Mouse (Mus musculus) forebrain, embryonic 12.5 days (tissue): Measurements from ENCODE around the gene Ehmt2. TPM values are rescaled to one million over a fixed set of nuclear protein-coding genes. Genes with fewer than 3 reads are reported as not detected.

Experiments
- ATAC-seq: fragments of 200-750 bp; cut with Nextera tagmentation; 2 replicates; pipeline ENCODE4 v1.8.0; 2017; ENCODE audit warnings: moderate TSS enrichment; ENCODE audit not compliant: low FRiP score
- H3K27ac ChIP-seq: fragments of 300-500 bp; sonication (generic); 2 replicates; pipeline ENCODE4 v1.5.1; 2016; ENCODE audit warnings: mild to moderate bottlenecking
- H3K27me3 ChIP-seq: fragments of 300-500 bp; sonication (generic); 2 replicates; pipeline ENCODE4 v1.6.1; 2016; ENCODE audit warnings: mild to moderate bottlenecking
- H3K36me3 ChIP-seq: fragments of 300-500 bp; sonication (generic); replicated peaks from 2 replicates; pipeline ENCODE4 v1.6.1; 2016; ENCODE audit warnings: mild to moderate bottlenecking
- H3K4me1 ChIP-seq: fragments of 300-500 bp; sonication (generic); 2 replicates; pipeline ENCODE4 v1.6.1; 2016
- H3K4me2 ChIP-seq: fragments of 300-500 bp; sonication (generic); 2 replicates; pipeline ENCODE4 v1.6.1; 2016; ENCODE audit warnings: mild to moderate bottlenecking, moderate library complexity
- H3K4me3 ChIP-seq: fragments of 300-500 bp; sonication (generic); replicated peaks from 2 replicates; pipeline ENCODE4 v1.5.1; 2016; ENCODE audit warnings: mild to moderate bottlenecking
- H3K9ac ChIP-seq: fragments of 300-500 bp; sonication (generic); 2 replicates; pipeline ENCODE4 v1.6.1; 2016; ENCODE audit warnings: mild to moderate bottlenecking
- H3K9me3 ChIP-seq: fragments of 300-500 bp; sonication (generic); 2 replicates; pipeline ENCODE4 v1.6.1; 2016
- WGBS: fragments of 180-500 bp; shearing (Covaris S2); methylation state at CpG from one replicate; pipeline ENCODE4 v1.1.7; 2016; 5-methylcytosine and 5-hydroxymethylcytosine counted together
- polyA plus RNA-seq: library from polyadenylated mRNA; unstranded; fragments of >200 nt; fragmentation: Nextera tagmentation; extraction: Ambion mirVana; gene quantifications from 2 replicates; pipeline ENCODE4 v1.2.1, GENCODE M21; 2016

Ehmt2 gene
- polyA plus RNA-seq: 111 and 114 TPM in 2 replicates

DNA sequence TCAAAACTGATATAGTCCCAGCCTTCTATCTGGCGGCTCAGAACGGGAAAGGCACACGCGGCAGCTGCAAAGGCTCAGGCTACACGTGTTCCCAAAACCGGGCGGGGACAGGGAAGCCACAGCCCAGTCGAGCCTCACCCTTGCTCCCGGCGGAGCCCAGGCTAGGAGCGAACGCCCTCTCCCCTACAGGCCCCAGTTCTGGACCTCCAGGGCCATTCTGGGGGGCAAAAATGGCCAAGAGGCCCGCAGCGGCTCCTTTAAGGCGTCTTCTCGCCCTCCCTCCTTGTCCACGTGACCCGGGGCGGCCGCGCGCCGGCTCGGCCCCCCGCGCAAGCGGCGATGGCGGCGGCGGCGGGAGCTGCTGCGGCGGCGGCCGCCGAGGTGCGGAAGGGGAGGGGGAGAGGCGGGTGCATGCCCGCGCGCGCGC, at the start of gene Ehmt2, which contains the start of gene C2:
Ehmt2 (plus strand) TSS at position 310 of the 427 bp plus-strand sequence.
C2 (minus strand) TSS at position 106 of the 427 bp plus-strand sequence.
- peak within 1 kb of the TSS; percentile 99 for H3K9ac ChIP-seq
- peak within 1 kb of the TSS; percentile 98 for H3K27ac ChIP-seq
- H3K9me3 ChIP-seq: no peaks in the 10 kb centered on the region
- peaks cover 49% of the 10 kb centered on the region for H3K4me1 ChIP-seq
- WGBS: under 1% methylated on average over 36 of the region's 44 CpGs
- H3K4me3 ChIP-seq: peak within 1 kb of the TSS; percentile 100
- peak; percentile 36 for ATAC-seq
- peaks cover 30% of the 10 kb centered on the region for H3K36me3 ChIP-seq
- H3K4me2 ChIP-seq: peak within 1 kb of the TSS; percentile 98
- H3K27me3 ChIP-seq: no peaks in the 10 kb centered on the region

DNA sequence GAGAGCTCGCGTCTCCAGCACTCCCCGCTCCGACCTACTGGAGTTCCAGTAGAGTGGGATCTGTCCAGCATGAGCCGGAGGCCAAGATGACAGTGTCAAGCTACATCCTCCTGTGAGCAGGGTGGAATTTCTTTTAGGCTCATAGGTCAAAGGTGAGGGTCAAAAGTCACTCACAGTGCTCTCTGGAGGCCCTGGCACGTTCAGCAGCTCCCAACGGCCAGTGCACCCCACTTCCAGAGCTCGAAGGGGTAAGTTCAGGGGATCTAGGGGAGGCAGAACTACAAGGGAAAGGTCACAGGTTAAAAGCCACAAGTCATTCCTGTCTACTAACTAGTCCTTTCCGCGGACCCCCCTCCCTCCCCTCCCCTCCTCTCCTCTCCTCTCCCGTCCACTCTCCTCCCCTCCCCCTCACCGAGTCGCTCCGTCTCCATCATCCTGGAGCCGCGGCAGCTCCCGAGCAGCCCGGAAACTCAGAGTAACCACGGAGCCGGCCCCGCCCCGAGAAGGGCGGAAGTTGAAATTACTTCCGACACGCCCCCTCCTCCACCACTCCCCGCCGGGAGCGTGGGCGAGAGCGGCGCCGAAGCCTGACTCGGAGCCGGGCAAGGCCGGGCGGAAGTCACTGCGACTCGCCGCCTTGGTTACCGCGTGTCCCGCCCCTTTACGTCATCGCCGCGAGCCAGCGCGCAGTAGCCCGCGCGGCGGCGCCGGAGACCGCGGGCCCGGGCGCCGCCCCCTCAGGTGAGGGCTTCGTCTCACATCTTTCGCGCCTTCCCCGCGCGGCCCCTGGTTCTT, 48.4 kb upstream of the Ehmt2 start, which contains the start of the genes Skiv2l and Nelfe:
Skiv2l (minus strand) TSS at position 489 of the 795 bp plus-strand sequence.
Nelfe (plus strand) TSS at position 670 of the 795 bp plus-strand sequence.
- Histone ChIP-seq H3K4me1 (peaks cover 22% of the 10 kb centered on the region), H3K4me2 (peak within 1 kb of the TSS; percentile 90), H3K9ac (peak within 1 kb of the TSS; percentile 88), H3K36me3 (peaks cover 62% of the 10 kb centered on the region), H3K4me3 (peak within 1 kb of the TSS; percentile 75), H3K27me3 (no peaks in the 10 kb centered on the region), H3K9me3 (no peaks in the 10 kb centered on the region), H3K27ac (peak within 1 kb of the TSS; percentile 53)
- WGBS: 2% methylated on average over 58 of the region's 65 CpGs
- peak; percentile 98 for ATAC-seq

DNA sequence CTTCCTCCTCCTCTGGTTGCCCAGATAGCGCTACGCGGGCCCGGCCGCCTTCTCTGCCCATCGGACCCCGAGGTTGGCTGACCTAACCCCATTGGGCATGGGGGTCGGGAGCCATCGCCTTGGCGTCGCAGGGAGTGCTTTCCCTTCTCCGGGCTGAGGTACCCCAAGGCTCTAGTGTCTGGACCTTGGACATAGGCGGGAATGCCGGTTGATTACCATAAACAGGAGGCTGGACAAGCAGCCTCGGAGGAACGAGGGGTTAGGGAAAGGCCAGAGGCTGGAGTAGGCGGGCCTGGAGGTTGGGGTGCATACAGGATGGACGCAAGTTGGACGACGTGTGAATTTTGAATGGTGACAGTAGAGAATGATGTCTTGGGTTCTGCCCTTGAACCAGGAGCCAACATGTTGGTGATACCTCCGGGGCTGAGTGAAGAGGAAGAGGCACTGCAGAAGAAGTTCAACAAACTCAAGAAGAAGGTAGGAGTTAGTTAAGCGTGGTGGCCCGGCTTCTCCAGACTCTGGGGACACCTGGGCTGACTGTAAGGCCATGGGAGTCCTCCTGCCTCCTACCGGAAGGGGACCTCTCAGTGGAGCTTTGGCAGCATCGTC, 47.6 kb upstream of the Ehmt2 start:
- H3K36me3 ChIP-seq: peaks cover 60% of the 10 kb centered on the region
- peaks cover 22% of the 10 kb centered on the region for H3K4me1 ChIP-seq
- WGBS: under 1% methylated on average over 25 of the region's 25 CpGs
- H3K9ac ChIP-seq: peak overlapping the region; percentile 88
- H3K27me3 ChIP-seq: no peaks in the 10 kb centered on the region
- H3K9me3 ChIP-seq: no peaks in the 10 kb centered on the region
- ATAC-seq: no peak; the same call in none of the 2 replicates
- peak overlapping the region; percentile 75 for H3K4me3 ChIP-seq
- peak overlapping the region; percentile 44; the same call in 1 of the 2 replicates for H3K27ac ChIP-seq
- H3K4me2 ChIP-seq: peak overlapping the region; percentile 90

DNA sequence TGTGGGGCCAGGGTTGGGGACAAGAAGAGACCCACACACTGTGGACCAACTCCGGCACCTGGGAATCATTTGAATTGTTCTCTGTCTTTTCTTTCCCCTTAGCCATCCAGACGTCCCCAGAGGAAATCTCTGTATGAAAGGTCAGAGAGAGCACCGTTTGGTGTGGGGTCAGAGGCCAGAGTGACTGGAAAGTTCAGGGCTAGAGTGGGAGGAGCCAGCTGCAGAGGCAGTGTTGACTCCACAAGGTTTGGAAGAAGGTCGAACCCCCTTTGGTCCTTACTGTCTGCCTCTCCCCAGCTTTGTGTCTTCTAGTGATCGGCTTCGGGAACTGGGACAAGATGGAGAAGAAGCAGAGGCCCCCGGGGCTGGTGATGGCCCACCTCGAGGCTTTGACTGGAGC, 44.8 kb upstream of the Ehmt2 start:
- Histone ChIP-seq H3K27me3 (no peaks in the 10 kb centered on the region), H3K4me2 (no peak overlapping the region), H3K36me3 (peaks cover 57% of the 10 kb centered on the region), H3K9me3 (no peaks in the 10 kb centered on the region), H3K27ac (no peak overlapping the region), H3K4me3 (no peak overlapping the region), H3K9ac (no peak overlapping the region), H3K4me1 (peaks cover 22% of the 10 kb centered on the region)
- 83% methylated on average over 8 of the region's 8 CpGs for WGBS
- ATAC-seq: no peak

DNA sequence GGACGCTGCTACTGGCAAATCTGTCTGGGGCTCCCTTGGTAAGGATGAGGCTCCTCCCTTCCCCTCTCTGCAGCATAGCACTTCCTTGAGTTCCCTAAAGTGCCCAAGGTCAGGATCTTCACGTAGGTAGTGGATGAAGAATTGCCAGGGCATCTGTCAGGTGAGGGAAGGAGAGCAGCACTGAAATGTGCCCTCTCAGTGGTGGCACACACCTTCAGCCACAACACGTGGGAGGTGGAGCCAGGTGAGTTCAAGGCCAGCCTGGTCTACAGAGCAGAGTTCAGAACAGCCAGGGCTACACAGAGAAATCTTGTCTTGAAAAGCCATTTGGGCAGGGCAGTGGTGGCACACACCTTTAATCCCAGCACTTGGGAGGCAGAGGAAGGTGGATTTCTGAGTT, 43.5 kb upstream of the Ehmt2 start:
- H3K4me3 ChIP-seq: no peak overlapping the region
- H3K4me1 ChIP-seq: peaks cover 14% of the 10 kb centered on the region
- H3K27me3 ChIP-seq: no peaks in the 10 kb centered on the region
- 74% methylated on average over 3 of the region's 3 CpGs for WGBS
- H3K9ac ChIP-seq: no peak overlapping the region
- H3K4me2 ChIP-seq: no peak overlapping the region
- no peak for ATAC-seq
- peaks cover 57% of the 10 kb centered on the region for H3K36me3 ChIP-seq
- no peaks in the 10 kb centered on the region for H3K9me3 ChIP-seq
- H3K27ac ChIP-seq: no peak overlapping the region

DNA sequence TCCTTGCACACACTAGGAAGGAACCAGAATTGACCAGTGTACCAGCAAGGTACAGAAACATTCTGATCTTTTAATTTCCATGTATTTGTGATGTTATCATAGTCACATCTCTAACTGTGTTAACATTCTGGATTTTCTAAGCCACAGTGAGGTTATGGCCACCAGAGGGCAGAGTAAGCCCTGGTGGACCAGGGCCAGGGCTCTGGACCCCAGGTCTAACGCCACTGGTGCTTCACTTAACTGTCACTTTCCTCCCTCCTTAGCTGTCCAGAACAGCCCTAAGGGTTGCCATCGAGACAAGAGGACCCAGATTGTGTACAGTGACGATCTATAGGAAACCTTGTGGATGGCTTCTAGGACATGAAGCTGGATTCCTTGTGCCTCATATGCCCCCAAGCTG, 42.4 kb upstream of the Ehmt2 start:
- no peak for ATAC-seq
- Histone ChIP-seq H3K27ac (no peak overlapping the region), H3K4me3 (no peak overlapping the region), H3K9me3 (no peaks in the 10 kb centered on the region), H3K36me3 (peaks cover 57% of the 10 kb centered on the region), H3K4me2 (no peak overlapping the region), H3K9ac (no peak overlapping the region), H3K27me3 (no peaks in the 10 kb centered on the region), H3K4me1 (peaks cover 10% of the 10 kb centered on the region)
- 44% methylated on average over 3 of the region's 3 CpGs for WGBS

DNA sequence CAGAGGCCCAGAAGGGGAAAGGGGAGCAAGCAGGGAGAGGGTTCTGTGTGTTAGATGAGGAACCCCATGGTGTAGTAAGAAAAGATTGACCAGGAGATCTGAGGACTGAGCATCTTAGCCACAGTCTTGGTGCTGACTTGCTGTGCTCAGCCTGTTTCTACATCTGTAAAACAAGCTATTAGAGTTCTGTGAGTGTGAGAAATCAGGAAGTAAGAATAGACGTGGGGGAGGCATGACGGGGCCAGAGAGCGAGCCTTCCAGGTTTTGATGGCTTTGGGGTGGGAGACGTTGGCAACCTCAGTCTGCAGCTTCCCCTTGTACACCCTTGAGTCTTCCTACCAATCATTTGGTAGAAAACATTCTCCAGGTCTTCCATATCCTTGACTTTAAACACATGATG, 39.6 kb upstream of the Ehmt2 start:
- Histone ChIP-seq H3K9me3 (no peaks in the 10 kb centered on the region), H3K27me3 (0 out of 2 replicates have a peak, but pooled peaks cover 9% of the 10 kb centered on the region), H3K36me3 (peaks cover 41% of the 10 kb centered on the region), H3K27ac (no peak overlapping the region), H3K4me2 (no peak overlapping the region), H3K9ac (no peak overlapping the region), H3K4me3 (no peak overlapping the region), H3K4me1 (no peaks in the 10 kb centered on the region)
- no peak for ATAC-seq
- 89% methylated on average over 4 of the region's 4 CpGs for WGBS

DNA sequence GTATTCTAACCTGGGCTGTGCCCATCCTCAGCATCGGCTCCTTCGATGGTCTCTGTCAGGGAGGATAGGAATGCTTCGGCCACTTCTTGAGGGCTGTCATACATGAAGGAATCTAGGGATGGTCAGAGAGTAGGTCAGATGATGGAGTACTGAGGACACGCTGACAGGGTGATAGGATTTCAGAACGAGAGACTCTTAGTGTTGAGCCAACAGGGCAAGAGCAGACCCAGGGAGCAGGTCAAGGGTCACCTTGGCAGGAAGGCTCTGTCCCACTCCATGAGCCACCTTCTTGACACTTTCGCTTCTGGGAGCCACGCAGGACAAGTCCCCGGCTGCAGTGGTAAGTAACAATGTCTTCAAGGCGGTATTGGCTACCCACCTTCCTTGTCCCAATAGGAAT, 37.8 kb upstream of the Ehmt2 start:
- Histone ChIP-seq H3K9me3 (no peaks in the 10 kb centered on the region), H3K27me3 (0 out of 2 replicates have a peak, but pooled peaks cover 9% of the 10 kb centered on the region), H3K27ac (no peak overlapping the region), H3K4me1 (peaks cover 3% of the 10 kb centered on the region; the same call in 1 of the 2 replicates), H3K9ac (no peak overlapping the region), H3K4me3 (no peak overlapping the region), H3K36me3 (peaks cover 24% of the 10 kb centered on the region), H3K4me2 (no peak overlapping the region)
- 89% methylated on average over 9 of the region's 9 CpGs for WGBS
- ATAC-seq: no peak

DNA sequence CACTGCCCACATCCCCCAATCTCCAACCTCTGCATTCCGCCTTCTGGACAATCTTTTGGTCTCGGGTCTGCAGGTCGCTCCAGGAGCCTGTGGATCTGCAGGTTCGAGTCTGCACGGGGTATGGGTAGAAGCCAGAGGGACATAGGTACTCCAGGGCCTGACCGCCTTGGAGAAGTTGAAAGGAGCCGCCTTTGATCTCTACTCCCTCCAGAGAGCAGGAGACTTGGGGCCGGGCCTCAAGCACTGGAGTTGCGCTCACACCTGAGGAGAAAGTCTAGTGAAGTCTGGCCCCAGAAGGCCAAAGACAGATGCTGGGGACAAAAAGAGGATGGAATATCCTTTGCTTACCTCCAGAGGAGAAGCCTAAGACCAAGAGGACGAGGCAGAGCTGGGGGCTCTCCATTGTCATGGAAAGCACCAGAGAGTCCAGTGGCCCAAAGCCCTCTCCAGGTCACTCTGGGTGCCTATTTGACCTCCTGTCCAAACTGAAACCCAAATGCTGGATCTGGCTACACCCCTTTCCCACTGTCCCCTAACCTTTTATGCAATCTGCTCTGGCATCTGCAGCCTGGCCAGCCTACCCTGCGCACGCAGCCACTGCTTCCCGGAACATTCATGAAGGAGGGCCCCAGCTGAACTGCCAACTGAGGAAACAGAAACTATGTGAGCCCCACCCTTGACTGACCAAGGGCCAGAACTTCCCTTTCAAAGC, 36.4 kb upstream of the Ehmt2 start:
- Histone ChIP-seq H3K27me3 (0 out of 2 replicates have a peak, but pooled peaks cover 9% of the 10 kb centered on the region), H3K4me3 (no peak overlapping the region), H3K27ac (no peak overlapping the region), H3K9me3 (no peaks in the 10 kb centered on the region), H3K4me1 (peaks cover 3% of the 10 kb centered on the region; the same call in 1 of the 2 replicates), H3K4me2 (no peak overlapping the region), H3K36me3 (peaks cover 12% of the 10 kb centered on the region; the same call in 1 of the 2 replicates), H3K9ac (no peak overlapping the region)
- ATAC-seq: no peak
- 80% methylated on average over 13 of the region's 13 CpGs for WGBS

DNA sequence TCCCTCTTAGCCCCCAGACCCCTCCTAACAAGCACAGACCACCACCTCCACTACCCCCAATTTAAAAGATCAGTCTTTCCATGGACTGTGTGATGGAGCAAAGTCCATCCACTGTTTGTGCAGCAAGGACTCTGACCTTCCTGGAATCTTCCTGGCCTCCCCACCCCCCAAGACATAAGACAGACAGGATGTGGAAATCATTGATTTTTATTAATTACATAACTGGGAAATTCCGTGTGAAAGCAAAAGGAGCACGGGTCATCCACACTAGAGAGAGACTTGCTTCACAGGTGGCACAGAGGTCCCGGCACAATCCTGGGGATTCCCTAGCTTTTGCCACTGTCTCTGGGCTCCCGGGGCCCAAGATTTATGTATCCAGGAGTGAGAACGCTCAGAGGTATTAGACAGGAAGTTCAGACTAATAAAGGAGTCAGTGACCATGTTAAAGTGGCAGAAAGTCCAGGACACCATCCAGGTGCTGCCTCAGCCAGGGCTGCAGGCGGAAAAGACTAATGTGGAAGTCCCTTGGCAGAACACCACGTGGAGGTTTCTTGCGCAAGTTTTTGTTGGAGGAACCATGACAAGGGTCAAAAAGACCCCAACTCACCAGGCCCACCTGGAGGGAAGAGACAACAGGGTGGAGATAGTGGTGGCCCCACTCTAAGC, 35.7 kb upstream of the Ehmt2 start, which contains the start of gene Cfb:
Cfb (minus strand) TSS at position 103 of the 666 bp plus-strand sequence.
- Histone ChIP-seq H3K9me3 (no peaks in the 10 kb centered on the region), H3K27me3 (peaks cover 9% of the 10 kb centered on the region; the same call in 1 of the 2 replicates), H3K4me3 (no peak within 1 kb of the TSS), H3K36me3 (peaks cover 5% of the 10 kb centered on the region; the same call in 1 of the 2 replicates), H3K4me2 (no peak within 1 kb of the TSS), H3K9ac (no peak within 1 kb of the TSS), H3K4me1 (peaks cover 3% of the 10 kb centered on the region; the same call in 1 of the 2 replicates), H3K27ac (no peak within 1 kb of the TSS)
- no peak for ATAC-seq
- 76% methylated on average over 8 of the region's 8 CpGs for WGBS

DNA sequence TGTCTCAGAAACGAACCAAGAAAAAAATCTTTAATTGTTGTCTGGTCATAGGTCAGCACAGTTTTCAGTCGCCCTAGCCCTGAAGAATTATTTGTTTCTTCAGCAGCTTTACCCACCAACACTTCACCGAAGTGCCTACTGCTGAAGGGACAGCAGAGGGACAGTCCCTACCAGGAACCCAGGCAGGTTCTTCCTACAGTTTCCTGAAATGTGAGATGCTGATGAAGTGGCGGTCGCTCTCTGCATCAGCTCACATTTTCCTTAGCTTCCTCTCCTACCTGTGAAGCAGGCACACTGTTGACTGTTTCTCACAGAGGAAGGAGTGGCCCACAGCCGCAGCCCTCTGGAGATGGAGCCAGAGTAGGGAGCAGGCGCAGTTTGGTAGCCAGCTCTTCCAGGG, 32.3 kb upstream of the Ehmt2 start:
- Histone ChIP-seq H3K27me3 (peaks cover 9% of the 10 kb centered on the region; the same call in 1 of the 2 replicates), H3K9ac (no peak overlapping the region), H3K4me3 (no peak overlapping the region), H3K9me3 (no peaks in the 10 kb centered on the region), H3K36me3 (no peaks in the 10 kb centered on the region), H3K27ac (no peak overlapping the region), H3K4me2 (no peak overlapping the region), H3K4me1 (peaks cover 3% of the 10 kb centered on the region; the same call in 1 of the 2 replicates)
- 71% methylated on average over 7 of the region's 7 CpGs for WGBS
- no peak for ATAC-seq
